Mouse (Mus musculus) left cerebral cortex, adult 11 months (tissue): Measurements from ENCODE around the gene Mrps36.
A peak's percentile ranks its signal among the peaks of the same experiment; 100 is the strongest.
"Not testable (repeated sequence)": the region's sequence is repeated elsewhere in the genome, so short reads cannot be mapped to it uniquely, and the experiment has no call there.

Source experiments
- DNase-seq: peaks from one replicate; pipeline ENCODE4 v3.0.0; 2022; ENCODE audit warnings: low spot score

Gene Mrps36

DNA sequence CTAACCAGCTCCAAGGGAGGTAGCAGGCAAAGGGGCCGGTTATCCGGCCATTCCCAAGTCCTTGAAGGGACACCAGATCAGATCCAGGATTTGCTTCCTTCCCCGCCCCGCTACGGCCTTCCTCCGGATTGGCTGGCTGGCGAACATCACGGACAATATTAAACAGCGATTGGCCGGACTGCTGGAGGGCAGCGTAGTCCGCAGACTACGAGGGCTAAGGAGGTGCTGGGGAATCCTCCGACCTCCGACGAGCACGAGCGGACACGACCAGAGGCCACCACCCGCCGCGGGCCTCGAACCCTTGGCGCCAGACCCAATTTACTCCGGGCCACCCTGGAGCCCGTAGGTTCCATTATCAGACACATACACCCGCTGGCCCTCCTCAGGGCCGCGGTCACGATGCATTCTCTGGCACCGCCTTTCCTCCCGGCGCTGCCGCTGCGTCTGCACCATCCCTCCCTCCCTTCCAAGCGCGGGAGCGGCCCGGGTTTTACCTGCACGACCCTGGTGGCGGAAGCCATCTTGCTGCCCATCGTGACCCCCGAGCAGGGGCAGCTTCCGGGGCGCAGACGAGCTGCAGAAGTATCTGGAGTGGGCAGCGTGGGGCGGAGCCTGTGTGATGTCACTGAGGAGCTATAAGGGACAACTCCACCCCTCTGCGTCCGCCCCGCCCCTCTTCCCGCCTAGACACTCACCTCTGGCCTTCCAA, at the start of gene Mrps36:
TSS of gene Mrps36 (minus strand) at position 624 of the 709 bp plus-strand sequence.
- DNase-seq: peak; percentile 93

DNA sequence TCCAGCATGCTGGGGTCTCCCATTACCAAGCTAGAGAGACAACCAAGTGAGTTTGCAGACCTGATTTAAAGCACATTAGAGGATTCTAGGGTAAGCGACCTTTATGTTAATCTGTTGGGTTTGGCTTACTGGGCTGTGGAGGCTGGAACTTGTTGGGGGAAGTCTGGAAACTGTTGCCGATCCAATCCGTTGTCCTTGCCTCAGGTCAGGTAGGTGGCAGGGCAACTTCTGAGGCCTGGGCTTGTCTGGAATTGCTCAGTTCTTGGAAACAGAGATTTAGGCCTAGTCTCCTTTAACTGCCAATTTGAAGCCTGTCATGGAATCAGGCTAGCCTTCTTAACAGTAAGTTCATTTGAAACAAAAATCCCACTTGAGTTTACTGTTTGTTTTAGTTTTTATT, 44.6 kb upstream of the Mrps36 start:
- DNase-seq: no peak

DNA sequence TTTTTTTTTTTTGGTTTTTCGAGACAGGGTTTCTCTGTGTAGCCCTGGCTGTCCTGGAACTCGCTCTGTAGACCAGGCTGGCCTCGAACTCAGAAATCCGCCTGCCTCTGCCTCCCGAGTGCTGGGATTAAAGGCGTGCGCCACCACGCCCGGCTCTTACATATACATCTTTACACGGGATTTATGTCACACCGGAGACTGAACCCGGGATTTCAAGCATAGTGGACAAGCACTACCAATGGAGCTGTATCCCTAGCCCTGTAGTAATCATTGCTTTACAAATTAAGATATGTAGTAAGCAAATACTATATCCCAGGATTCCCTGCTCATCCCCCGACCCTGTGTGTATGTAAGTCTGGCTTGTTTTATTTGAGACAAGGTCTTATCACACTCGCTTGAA, 43.6 kb upstream of the Mrps36 start:
- not testable (repeated sequence) for DNase-seq

DNA sequence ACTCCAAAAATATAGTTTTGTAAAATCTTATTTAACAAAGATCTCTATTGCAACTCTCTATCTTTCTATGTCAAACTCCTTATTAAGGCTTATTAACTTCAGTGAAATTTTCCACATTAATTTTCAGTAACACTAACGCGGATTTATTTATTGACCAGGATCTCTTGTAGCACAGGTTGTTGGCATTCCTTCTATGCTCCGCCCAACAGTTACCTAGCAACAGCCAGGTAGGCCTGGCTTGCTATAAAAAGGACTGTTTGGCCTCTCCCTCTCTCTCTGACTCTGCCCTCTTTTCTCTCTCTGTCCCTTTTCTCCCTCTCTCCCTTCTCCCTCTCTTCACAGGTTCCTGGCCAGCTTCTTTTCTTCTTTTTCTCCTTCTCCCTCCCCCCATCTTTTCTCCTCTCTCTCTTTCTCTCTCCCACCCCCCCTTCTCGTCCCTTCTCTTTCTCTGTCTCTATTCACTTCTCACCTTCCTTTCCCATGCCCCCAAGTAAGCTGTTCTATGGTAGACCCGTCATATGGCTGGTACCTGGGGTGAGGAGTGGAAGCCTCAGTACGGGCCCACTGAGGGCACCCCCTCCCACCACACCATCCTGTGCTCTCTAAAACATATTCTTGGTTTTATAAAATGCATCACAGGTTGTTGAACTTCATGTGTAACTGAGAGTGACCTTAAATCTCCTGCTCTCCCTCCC, 43.0 kb upstream of the Mrps36 start:
- DNase-seq: no peak

DNA sequence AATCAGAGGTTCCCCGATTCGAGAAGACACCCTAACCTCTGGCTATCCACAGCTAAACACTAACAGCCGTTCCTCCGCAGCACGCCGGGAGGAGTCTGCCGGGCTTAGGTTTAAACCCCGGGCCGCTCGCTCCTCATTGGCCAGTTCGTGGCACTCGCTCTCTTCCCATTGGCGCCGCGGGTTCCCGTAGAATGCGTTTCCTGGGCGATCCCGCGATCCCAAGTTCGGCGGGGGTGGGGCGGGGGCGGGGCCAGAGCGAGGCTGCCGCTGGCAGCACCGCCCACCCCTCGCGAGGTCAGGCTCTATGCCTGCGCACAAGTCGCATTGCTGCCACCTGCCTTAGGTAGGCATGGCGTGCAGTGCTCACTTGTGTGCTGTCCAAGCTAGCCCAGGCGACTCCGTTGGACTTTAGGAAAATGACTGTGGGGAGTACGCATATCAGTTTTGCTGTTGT, 42.0 kb upstream of the Mrps36 start, which contains the start of gene Ccnb1:
TSS of gene Ccnb1 (minus strand) at position 157 of the 454 bp plus-strand sequence.
- DNase-seq: peak; percentile 80

DNA sequence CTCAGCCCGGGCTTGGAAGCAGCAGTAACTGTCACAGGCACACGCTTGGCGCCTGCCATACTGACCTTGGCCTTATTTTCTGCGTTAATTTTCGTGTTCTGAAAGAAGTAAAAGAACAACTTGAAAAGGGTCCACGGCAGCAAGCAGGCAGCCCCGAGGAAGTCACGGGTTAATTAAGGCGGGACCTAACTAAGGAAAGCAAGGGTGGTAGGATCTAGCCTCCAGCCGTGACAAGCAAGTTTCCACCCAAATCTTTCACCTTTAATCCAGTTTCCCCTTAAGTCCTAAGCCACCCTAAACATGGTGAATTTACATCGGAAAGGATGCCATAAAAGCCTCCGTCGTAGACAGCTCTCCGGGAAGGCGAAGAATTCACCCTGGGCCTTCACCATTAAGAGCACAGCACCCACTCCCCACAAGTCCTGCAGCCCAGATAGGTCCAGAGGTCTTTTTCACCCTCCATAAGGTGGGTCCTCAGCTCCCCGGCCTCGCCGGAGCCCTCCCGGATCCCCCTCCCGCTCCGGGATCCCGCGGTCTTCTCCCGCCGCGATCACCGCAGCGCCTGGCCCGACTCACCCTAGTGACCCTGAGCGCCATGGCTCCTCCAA, 41.5 kb upstream of the Mrps36 start:
- no peak for DNase-seq

DNA sequence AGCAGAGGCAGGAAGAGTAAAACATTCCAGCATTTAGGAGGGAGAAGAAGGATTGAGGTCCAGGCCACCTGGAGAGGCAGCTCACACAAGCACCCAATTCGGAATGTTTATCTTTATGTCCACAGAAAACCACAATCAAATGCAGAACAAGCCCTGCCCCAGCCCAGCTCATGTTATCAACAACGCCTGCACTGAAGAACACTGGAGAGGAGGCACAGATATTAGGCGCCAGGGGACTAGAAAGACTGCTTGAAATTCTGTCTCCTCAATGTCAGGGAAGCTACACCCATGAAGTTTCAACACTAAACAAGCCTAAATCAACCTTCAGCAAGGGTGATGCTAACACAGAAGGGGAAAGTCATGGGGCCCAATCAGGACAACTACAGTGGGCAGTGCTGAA, 33.0 kb upstream of the Mrps36 start:
- DNase-seq: no peak

DNA sequence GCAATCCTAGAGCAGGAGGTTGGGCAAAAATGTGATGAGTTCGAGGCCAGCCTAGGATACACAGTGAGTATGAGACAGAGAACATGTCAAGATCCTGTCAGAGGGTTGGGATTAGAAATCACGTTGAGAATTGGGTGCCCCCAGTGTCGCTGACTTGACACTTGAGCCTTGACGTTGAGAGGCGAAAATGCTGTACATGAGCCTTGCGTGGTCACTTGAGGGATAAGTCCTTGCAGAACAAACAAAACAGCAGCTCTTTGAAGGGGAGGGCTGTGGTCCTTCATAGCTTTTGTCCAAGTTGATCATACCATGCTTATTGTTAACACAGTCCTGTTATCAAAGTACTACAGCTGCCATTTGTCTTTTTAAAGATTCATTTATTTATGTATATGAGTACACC, 32.3 kb upstream of the Mrps36 start:
- no peak for DNase-seq

DNA sequence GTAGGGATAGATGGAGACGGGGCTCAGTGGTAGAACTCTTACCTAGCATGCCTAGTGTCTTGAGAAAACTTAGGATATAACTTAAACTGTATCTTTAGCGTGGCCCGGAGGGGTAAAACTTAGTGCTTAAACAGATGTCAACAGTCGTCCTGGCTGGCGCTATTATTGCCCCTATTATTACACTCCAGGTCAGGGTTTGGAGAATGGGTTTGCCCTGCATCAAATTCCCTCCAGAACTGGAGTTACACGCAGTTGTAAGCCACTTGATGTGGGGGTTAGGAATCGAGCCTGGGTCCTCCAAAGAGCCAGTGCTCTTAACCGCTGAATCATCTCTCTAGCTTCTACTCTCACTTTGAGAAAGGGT, 31.6 kb upstream of the Mrps36 start:
- no peak for DNase-seq

DNA sequence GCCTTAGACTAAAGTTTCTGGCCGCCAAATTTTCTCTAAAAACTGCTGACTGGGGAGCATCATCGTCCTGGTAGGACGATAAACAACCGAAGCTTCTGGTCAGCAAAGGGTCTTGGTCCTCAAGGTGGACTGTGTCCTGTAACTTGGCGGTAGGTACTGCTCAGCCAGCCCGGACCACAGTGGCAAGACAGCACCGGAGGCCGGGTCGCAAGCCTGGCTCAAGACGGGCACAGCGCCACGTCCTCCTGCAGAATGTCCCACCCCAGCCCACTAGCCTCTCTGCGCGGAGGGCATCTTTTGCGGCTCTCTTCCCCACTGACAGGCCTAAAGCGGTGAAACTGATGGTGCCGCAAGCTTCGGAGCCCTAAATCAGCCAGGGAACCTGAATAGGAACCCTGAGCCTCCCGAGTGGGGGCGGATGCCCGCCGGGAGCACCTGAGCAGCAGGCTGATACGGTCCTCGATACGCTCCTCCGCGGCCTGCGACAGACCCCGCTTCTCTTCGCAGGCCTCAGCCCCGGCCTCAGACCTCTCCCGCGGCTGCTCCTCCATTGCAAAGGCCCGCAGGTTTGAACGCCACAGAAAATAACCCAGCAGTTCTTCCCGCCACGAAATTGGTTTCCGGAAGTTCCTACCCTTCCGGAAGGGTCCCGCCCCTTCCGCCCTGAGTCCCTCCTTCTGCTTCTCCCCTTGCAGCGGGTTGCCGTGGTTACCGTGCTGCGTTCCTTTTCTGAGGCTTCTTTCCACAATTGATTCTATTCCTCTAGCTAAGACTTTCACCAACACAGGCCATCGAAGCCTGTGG, 31.0 kb upstream of the Mrps36 start, which contains the start of gene Cenph:
TSS of gene Cenph (minus strand) at position 648 of the 804 bp plus-strand sequence.
- peak; percentile 58 for DNase-seq

DNA sequence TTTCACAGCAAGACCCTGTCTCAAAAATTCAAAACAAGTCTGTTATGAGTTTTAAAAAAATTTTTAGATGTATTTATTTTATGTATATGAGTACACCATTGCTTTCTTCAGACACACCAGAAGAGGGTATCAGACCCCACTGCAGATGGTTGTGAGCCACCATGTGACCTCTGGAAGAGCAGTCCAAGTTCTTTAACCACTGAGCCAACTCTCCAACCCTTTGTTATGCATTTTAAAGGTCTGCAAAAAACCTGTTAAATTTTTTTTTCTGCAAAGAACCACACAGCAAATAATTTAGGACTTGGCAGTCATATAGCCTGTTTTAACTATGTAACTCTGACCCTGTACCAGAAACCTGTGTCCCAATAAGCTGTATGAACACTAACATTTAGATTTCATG, 30.2 kb upstream of the Mrps36 start:
- no peak for DNase-seq

DNA sequence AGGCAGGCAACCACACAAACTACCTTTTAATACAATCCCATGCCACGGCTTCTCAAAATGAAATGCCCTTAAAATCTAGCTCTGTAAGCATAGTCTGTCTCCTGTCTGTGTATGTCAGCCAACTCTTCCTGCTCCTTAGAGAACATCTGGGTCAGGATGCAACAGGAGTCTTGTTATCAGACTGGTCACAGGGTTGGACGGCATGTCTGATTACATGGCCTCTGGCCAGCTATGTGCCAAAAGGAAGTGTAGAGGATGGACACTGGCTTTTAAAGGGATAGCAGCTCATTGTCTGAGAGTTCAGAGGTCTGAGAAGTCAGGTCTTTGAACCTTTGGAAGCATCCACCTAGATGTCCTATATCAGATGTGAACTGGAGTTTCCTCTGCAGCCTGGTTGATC, 10.9 kb upstream of the Mrps36 start:
- no peak for DNase-seq

DNA sequence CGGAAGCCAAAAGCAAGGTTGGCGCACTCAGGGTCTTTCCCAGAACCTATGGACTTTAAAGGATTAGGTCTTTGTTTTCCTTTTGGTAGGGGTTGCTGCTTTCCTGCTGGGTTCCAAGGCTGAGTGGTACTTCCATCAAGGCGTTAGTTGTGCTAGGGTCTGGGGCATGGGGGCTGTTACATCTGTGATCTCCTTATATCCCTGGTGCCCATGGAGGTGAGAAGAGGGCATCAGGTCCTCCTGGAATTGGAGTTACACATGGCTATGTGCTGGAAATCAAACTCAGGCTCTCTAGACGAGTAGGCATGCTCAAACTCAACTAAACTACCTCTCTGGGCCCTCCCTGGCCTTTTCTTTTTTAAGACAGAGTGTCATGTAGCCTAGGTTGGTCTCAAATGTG, 9.7 kb upstream of the Mrps36 start:
- DNase-seq: no peak

DNA sequence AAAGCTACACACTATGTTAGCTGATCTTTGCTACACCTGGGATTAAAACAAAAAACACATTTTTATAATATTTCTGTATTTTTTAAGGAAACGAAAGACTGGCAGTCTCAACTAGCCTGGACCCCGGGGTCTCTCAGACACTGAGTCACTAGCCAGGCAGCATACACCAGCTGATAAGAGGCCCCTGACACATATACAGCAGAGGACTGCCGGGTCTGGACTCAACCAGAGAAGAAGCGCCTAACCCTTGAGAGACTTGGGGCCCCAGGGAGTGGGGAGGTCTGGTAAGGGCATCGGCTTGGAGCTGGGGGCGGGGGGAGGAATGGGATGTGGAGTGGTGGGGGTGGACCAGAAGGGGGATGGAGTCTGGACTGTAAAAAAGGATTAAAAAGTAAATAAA, 8.6 kb upstream of the Mrps36 start:
- no peak for DNase-seq

DNA sequence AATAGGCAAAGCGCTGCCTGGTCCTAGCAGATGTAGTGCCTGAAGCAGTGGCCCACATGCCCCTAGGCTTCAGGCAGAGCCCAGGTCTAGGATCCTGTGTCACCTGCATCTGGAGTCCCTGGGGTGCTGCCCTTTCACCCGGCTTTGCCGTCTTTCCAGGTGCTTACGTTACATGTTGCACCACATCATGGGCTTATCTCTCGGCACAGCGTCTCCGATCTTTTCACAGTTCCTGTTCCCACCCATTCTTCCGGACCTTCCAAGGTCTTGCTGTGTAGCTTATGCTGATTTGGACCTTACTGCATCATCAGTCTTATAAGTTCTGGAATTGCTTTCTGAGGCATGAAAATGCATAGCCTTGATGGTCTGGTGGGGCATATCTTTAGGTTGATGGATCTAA, 8.1 kb upstream of the Mrps36 start:
- DNase-seq: no peak

DNA sequence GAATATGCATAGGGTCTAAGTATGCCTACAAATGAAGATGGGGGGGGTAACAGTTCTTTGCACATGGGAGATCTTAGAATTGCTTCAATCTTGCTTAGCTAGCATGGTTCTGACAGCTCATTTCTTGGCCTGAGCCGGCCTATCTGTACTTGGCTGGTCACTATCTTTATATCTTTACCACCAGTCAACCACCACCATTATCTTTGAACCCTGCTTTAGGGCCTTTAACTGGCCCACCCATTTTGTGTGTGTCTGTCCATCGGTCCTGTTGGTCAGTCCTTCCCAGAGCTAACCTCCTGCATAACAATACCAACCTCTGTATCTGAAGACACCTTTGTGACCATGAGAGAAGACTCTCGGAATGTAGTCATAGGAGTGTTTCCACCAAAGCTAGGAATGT, 6.9 kb upstream of the Mrps36 start:
- no peak for DNase-seq

DNA sequence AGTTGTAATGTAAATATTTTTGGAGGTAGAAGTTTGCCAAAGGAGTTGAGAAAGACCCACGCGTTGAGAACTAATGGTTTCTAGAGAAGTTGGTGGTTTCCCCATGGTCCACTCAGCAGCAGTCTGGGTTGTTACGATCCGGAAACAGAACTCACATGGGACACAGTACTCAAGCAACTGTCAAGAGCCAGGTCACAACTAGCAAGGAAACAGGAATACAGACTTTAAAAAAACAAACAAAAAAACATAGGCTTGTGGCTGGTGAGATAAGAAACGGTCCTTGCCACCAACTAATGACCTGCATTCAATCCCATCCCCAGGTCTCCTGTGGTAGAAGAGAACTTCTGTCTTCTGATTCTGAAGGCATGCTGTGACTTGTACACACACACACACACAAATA, 6.3 kb upstream of the Mrps36 start:
- DNase-seq: no peak

DNA sequence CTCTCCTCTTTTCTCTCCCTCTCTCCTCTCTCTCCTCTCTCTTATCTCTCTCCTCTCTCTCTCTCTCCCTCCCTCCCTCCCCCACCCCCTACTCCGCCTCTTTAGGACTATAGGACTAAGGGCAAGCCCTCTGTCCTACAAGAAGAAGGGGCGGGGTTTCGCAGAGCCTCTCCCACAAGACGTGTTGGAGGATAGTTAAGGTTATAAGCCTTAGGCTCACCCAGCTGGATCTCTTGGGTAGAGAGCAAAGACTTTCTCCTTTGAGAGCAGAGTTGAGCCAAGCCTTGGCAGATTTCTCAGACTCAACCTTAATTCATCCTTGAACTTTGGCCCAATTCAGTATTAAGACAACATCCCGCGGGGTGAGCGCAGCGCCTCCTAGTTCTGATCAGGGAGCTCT, 4.2 kb upstream of the Mrps36 start:
- DNase-seq: no peak

DNA sequence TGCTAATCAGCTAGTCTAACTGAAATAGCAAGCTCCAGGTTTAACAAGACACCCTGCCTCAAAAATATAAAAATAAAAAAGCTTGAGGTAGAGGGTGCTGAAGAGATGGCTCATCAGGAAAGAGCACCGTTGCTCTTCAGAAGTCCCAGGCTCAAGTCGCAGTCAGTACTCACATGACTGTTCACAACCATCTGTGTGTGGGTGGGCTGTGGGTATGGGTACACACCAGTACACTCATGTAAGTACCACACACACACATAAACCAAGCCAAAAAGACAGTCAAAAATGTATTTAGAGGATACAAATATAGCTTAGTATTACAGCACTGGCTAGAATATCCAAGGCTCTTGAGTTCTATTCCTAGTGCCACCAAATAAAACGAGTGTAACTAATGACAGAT, 1.6 kb upstream of the Mrps36 start:
- DNase-seq: peak; percentile 37

DNA sequence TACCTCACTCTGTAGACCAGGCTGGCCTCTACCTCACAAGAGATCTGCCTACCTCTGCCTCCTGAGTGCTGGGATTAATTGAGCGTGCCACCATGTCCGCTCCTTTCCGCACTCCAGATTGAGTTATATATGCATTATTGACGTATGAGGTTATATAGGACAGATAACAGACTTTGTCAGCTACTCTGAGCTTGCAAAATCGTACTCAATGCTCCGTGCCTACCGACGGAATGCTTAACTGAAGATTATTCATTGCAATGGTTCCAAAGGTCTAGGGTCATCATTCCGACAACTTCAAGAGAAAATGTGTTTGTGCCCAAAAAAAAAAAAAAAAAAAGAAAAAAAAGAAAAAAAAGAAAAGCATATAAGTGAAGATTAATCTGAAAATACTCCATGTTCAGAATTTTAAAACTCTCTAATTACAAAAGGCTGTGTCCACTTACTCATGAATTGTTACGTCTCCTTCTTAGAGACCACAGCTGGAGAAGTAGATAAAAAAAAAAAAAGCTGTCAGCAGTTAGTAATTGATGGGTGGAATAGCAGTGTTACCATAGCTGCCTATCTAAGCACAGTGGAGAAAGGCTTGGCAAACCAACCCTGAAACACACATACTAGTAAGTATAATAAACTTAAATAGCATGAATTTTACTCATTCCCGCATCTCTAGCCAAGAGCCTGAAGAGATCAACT, 968 bp downstream of the Mrps36 start:
- no peak for DNase-seq

DNA sequence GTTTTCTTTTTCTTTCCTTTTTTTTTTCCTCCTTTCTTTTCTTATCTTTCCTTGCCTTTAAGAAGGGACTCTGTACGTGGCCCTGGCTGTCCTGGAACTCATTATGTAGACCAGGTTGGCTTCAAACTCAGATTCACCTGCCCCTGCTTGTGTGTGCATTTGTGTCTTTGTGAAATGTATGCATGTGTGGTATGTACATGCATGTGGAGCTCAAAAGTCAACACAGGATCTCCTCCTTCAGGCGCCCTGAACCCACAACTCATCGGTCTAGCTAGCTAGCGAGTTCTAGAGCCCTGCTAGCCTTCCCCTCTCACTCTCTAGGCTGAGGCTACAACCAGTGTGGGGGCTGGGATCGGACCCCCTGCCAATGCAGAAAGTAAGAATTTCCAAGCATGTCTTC, 1.6 kb downstream of the Mrps36 start:
- DNase-seq: no peak

DNA sequence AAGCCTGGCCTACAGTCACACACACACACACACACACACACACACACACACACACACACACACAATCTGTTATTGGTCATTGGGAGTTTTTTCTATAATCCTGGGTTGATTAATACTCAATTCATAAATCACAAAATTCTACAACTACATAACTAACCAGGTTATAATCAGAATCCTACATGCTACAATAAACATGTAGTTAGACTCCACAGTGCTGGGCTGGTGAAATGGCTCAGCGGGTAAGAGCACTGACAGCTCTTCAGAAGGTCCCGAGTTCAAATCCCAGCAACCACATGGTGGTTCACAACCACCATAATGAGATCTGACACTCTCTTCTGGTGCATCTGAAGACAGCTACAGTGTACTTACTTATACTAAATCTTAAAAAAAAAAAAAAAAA, 11.7 kb downstream of the Mrps36 start:
- DNase-seq: no peak
